Mouse (Mus musculus): ENCODE data around the gene Stx1a. TPM values are rescaled to one million over a fixed set of nuclear protein-coding genes. Genes with fewer than 3 reads are reported as not detected.

Stx1a gene
- total and polyA plus RNA-seq, 2 experiments from 2014 or later = 126 to 149 TPM

GRCm38 (mm10) chr5:135024665-135025224, 1.5 kb downstream of the Stx1a start:
- no peak for DNase-seq (ENCODE audit: low spot score)
- no peaks in the 10 kb centered on the region for H3K9me3 ChIP-seq (ENCODE audit: low read length)

GRCm38 (mm10) chr5:135025899-135026298, 2.6 kb downstream of the Stx1a start:
- no peak overlapping the region for H3K27ac ChIP-seq
- no peak overlapping the region for H3K9ac ChIP-seq (replicated peaks; ENCODE audit: low read length)
- ATAC-seq (no peak), DNase-seq (ENCODE audit: low spot score) (no peak)
- no peaks in the 10 kb centered on the region for H3K27me3 ChIP-seq (ENCODE audit: insufficient read depth, low read length)
- H3K9me3 ChIP-seq (ENCODE audit: low read length) = no peaks in the 10 kb centered on the region
- peaks cover 22% of the 10 kb centered on the region for H3K4me1 ChIP-seq (ENCODE audit: insufficient read depth, low read length)
- WGBS = 19% methylated on average over 7 of the region's 7 CpGs
- no peak for TF ChIP-seq CTCF (IDR thresholded peaks at IDR 0.05; ENCODE audit: low read depth)
- no peak overlapping the region for H3K4me3 ChIP-seq (ENCODE audit: low read length)
- peak overlapping the region; percentile 27; the same call in 1 of the 2 replicates for H3K4me2 ChIP-seq (ENCODE audit: low read depth, low read length)
- H3K36me3 ChIP-seq (ENCODE audit: insufficient read depth, low read length) = no peaks in the 10 kb centered on the region

More at GRCm38 (mm10) chr5:135024665-135025224, 1.5 kb downstream of the Stx1a start:
- no peak for ATAC-seq
- Histone ChIP-seq H3K27ac (no peak overlapping the region), H3K27me3 (ENCODE audit: insufficient read depth, low read length) (no peaks in the 10 kb centered on the region), H3K9ac (replicated peaks; ENCODE audit: low read length) (peak overlapping the region; percentile 77; the same call in 1 of the 2 replicates), H3K4me3 (ENCODE audit: low read length) (peak overlapping the region; percentile 74), H3K36me3 (ENCODE audit: insufficient read depth, low read length) (no peaks in the 10 kb centered on the region), H3K4me1 (ENCODE audit: insufficient read depth, low read length) (peaks cover 22% of the 10 kb centered on the region), H3K4me2 (ENCODE audit: low read depth, low read length) (peak overlapping the region; percentile 96)
- TF ChIP-seq CTCF (IDR thresholded peaks at IDR 0.05; ENCODE audit: low read depth) = no peak
- WGBS = 72% methylated on average over 11 of the region's 11 CpGs

- Histone ChIP-seq H3K9ac (replicated peaks; ENCODE audit: low read length) (no peak overlapping the region), H3K4me3 (ENCODE audit: low read length) (no peak overlapping the region), H3K9me3 (ENCODE audit: low read length) (no peaks in the 10 kb centered on the region), H3K27me3 (ENCODE audit: insufficient read depth, low read length) (no peaks in the 10 kb centered on the region), H3K4me2 (ENCODE audit: low read depth, low read length) (0 out of 2 replicates have a peak overlapping the region, but pooled peaks have one; percentile 23), H3K27ac (no peak overlapping the region), H3K4me1 (ENCODE audit: insufficient read depth, low read length) (peaks cover 19% of the 10 kb centered on the region), H3K36me3 (ENCODE audit: insufficient read depth, low read length) (no peaks in the 10 kb centered on the region)
- ATAC-seq (no peak), DNase-seq (ENCODE audit: low spot score) (peak; percentile 35)
- no peak for TF ChIP-seq CTCF (IDR thresholded peaks at IDR 0.05; ENCODE audit: low read depth)
- WGBS = 47% methylated on average over 18 of the region's 18 CpGs
These were observed 5.9 kb downstream of the Stx1a start for GRCm38 (mm10) chr5:135029007-135029854.

- H3K9ac ChIP-seq (replicated peaks; ENCODE audit: low read length) = no peak overlapping the region
- H3K36me3 ChIP-seq (ENCODE audit: insufficient read depth, low read length) = peaks cover 10% of the 10 kb centered on the region
- 94% methylated on average over 5 of the region's 5 CpGs for WGBS
- H3K4me3 ChIP-seq (ENCODE audit: low read length) = no peak overlapping the region
- H3K9me3 ChIP-seq (ENCODE audit: low read length) = peaks cover 3% of the 10 kb centered on the region; the same call in 1 of the 2 replicates
- no peak overlapping the region for H3K27ac ChIP-seq
- no peak for ATAC-seq
- H3K27me3 ChIP-seq (ENCODE audit: insufficient read depth, low read length) = no peaks in the 10 kb centered on the region
- no peak for TF ChIP-seq CTCF (IDR thresholded peaks at IDR 0.05; ENCODE audit: low read depth)
- no peak overlapping the region for H3K4me2 ChIP-seq (ENCODE audit: low read depth, low read length)
- 0 out of 2 replicates have a peak, but pooled peaks cover 8% of the 10 kb centered on the region for H3K4me1 ChIP-seq (ENCODE audit: insufficient read depth, low read length)
- DNase-seq (ENCODE audit: low spot score) = no peak
These were observed 9.3 kb downstream of the Stx1a start for GRCm38 (mm10) chr5:135032581-135032980.

GRCm38 (mm10) chr5:135034593-135034992, 11.3 kb downstream of the Stx1a start:
- peak; percentile 43; the same call in 1 of the 2 replicates for TF ChIP-seq CTCF (IDR thresholded peaks at IDR 0.05; ENCODE audit: low read depth)
- WGBS = 97% methylated on average over 2 of the region's 2 CpGs

GRCm38 (mm10) chr5:135035608-135036359, 12.5 kb downstream of the Stx1a start:
- Histone ChIP-seq H3K4me3 (ENCODE audit: low read length) (no peak overlapping the region), H3K9me3 (ENCODE audit: low read length) (peaks cover 3% of the 10 kb centered on the region; the same call in 1 of the 2 replicates), H3K27me3 (ENCODE audit: insufficient read depth, low read length) (no peaks in the 10 kb centered on the region), H3K36me3 (ENCODE audit: insufficient read depth, low read length) (peaks cover 11% of the 10 kb centered on the region), H3K4me2 (ENCODE audit: low read depth, low read length) (no peak overlapping the region), H3K4me1 (ENCODE audit: insufficient read depth, low read length) (no peaks in the 10 kb centered on the region), H3K9ac (replicated peaks; ENCODE audit: low read length) (no peak overlapping the region), H3K27ac (no peak overlapping the region)
- ATAC-seq (no peak), DNase-seq (ENCODE audit: low spot score) (no peak)
- no peak for TF ChIP-seq CTCF (IDR thresholded peaks at IDR 0.05; ENCODE audit: low read depth)
- WGBS = 59% methylated on average over 18 of the region's 18 CpGs

More at GRCm38 (mm10) chr5:135034593-135034992, 11.3 kb downstream of the Stx1a start:
- DNase-seq (ENCODE audit: low spot score) (no peak), ATAC-seq (no peak)
- H3K4me2 ChIP-seq (ENCODE audit: low read depth, low read length) = no peak overlapping the region
- H3K36me3 ChIP-seq (ENCODE audit: insufficient read depth, low read length) = peaks cover 11% of the 10 kb centered on the region
- H3K9me3 ChIP-seq (ENCODE audit: low read length) = peaks cover 3% of the 10 kb centered on the region; the same call in 1 of the 2 replicates
- no peak overlapping the region for H3K27ac ChIP-seq
- H3K4me1 ChIP-seq (ENCODE audit: insufficient read depth, low read length) = no peaks in the 10 kb centered on the region
- no peak overlapping the region for H3K9ac ChIP-seq (replicated peaks; ENCODE audit: low read length)
- no peak overlapping the region for H3K4me3 ChIP-seq (ENCODE audit: low read length)
- no peaks in the 10 kb centered on the region for H3K27me3 ChIP-seq (ENCODE audit: insufficient read depth, low read length)

Measured in hindbrain, postnatal 0 days (tissue).